Mouse (Mus musculus) myocyte (in vitro differentiated cells): ENCODE measurements at regions not wholly inside any gene's neighbourhood (a gene's known extent, or its start where the extent isn't known, plus 50 kb on each side); places are given as distances from the start of the nearest gene placed in this dataset.

Source experiments
- CEBPB ChIP-seq: IDR thresholded peaks from 2 replicates; pipeline ENCODE4 v1.6.1; 2011; ENCODE audit warnings: mild to moderate bottlenecking, moderate library complexity; ENCODE audit not compliant: poor library complexity, insufficient read depth, severe bottlenecking
- E2F4 ChIP-seq: IDR thresholded peaks from one replicate; pipeline ENCODE4 v1.6.1; 2011; ENCODE audit warnings: mild to moderate bottlenecking, control low read depth, moderate library complexity; ENCODE audit not compliant: insufficient read depth
- MAX ChIP-seq: IDR thresholded peaks from one replicate; pipeline ENCODE4 v1.6.1; 2011; ENCODE audit warnings: low read depth, mild to moderate bottlenecking, control low read depth
- POLR2A ChIP-seq: IDR thresholded peaks from one replicate; pipeline ENCODE4 v1.6.1; 2011; ENCODE audit warnings: low read depth, mild to moderate bottlenecking, control low read depth, moderate library complexity; ENCODE audit not compliant: insufficient read length
- POLR2AphosphoS2 ChIP-seq: IDR thresholded peaks from one replicate; pipeline ENCODE4 v1.6.1; 2011; ENCODE audit warnings: low read depth, control low read depth; ENCODE audit not compliant: insufficient read length
- TCF3 ChIP-seq: IDR thresholded peaks from one replicate; pipeline ENCODE4 v1.6.1; 2011; ENCODE audit warnings: low read depth, control low read depth; ENCODE audit not compliant: insufficient read length
- USF1 ChIP-seq: IDR thresholded peaks from one replicate; pipeline ENCODE4 v1.6.1; 2011; ENCODE audit warnings: low read depth, mild to moderate bottlenecking, control low read depth, moderate library complexity

- TF ChIP-seq POLR2A (no peak), TCF3 (no peak), MAX (no peak), CEBPB (no peak), USF1 (no peak), E2F4 (no peak), POLR2AphosphoS2 (no peak)
Measured at GRCm38 (mm10) chr2:78274122-78274521, 327.9 kb upstream of the Cwc22 start.
